Mouse (Mus musculus) kidney, postnatal 36 days (tissue): ENCODE results near the gene Adamts1.

Experiments used
- DNase-seq, 2 experiments: peaks; one replicate each; pipeline ENCODE4 v3.0.0; 2021 to 2022; ENCODE audit warnings: mixed read lengths in 2 of 2

Gene Adamts1

DNA sequence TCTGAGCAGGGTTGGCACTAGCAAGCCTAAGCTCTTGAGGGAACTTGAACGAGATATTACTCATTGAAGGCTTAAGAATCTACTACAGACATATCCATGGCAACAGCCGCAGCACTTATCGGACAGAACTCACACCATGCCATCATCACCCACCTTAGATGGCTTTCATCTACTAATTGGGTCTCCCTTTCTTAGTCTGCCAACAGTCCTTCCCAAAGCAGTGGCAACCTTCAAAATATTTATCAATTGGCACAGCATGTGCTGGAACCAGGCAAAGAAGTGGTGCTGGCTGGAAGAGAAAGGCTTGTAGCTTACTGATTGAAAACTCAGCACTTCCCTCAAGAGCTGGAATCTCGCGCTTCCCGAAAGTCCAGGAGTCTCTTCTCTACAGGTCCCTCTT is 37.7 kb downstream of the Adamts1 start:
- no peak for DNase-seq

DNA sequence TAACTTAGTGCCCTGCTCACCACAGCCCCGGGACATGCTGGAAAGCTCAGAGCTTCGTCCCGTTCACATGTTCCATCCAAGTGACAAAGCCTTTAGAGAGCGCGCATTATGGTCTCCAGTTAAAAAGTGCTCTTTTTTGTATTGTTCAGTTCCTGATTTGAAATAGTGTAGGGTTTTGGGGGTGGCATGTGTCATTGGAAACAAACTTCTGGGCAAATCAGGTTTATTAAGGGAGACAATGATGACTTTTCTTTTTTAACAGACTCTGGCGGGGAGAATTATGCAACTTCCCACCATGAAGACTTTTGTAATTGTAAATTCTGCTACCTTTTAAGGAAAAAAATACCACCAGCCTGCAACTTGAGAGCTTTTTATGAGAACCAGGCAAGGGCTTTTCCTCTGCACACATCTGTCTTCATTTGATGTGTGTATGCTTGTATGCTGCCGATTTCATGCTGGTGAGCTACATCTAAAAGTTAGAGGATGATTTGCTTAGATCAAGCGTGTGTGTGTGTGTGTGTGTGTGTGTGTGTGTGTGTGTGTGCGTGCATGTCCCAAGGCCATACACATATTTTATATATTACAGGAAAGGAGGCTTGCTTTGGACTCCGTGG is 40.8 kb downstream of the Adamts1 start:
- DNase-seq, result no peak

GRCm38 (mm10) chr16:85760961-85761580 is 41.8 kb downstream of the Adamts1 start:
- no peak for DNase-seq

DNA sequence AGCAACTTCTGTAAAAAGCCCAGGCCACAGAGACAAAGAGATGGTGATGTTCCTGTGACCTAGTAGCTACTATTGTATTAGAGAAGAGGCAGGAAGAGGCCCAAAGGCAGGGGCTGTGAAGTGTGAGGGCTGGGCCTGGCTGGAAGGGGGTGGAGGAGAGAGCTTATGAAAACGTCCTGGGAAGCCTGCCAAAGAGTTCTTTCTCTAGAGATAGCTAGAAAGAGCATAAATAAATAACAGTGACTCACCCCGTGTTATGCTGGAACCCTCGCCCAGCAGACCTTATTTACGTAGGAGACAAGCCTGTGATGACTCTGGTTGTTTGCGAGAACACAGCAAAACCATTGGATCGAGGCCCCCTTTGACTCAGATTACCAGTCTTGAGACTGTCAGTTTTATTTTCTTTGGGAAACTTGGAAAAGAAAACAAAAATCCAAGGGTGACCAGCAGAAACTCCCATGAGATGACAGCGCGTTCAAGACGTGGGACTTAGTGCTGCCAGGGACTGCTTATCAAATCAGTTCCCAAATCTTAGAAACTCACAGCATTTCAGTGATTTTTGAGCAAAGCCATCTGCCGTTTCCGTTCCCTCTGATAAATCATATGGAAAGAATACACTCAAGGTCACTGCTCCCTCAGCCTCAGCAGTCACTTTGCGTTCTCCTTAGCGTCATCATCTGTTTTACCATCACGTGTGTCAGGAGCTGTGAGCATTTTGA is 46.7 kb downstream of the Adamts1 start:
- DNase-seq, result peak; percentile 66 to 86

DNA sequence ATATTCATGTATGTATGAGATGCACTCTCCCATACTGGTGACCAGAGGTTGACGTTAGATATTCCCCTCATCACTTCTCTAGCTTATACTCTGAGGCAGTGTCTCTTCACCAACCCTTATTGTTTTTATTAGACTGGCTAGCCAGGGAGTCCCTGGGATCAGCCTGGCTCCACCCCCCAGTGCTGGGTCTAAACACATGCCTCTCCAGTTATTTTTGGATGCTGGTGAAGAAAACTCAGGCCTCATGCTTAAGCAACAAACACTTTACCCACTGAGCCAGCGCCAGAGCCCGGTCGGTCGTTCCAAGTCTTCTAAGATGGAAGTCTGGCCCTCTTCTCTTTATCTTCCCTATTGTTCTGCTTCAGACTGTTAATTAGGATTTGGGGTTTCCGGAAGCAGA is 53.6 kb downstream of the Adamts1 start:
- DNase-seq, result peak in 1 of 2 experiments; percentile 14

GRCm38 (mm10) chr16:85747589-85748360 is 55.1 kb downstream of the Adamts1 start:
- peak; percentile 42 to 66 for DNase-seq

DNA sequence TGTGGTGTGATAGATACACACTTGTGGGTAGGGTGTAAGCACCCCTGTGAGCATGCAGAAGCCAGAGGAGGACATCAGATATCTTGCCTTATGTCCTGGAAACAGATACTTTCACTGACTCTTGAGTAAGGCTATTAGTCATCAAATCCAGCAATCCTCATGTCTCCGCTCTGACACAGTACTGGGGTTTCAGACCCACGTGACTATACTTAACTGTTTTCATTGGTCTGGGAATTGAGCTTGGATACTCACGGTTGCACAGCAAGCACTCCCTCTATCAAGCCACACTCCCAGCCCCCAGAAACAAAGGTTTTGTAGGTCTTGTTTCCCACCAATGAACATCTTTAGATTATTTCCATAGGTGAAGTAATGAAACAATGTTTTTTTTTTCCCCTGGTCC is 56.5 kb downstream of the Adamts1 start:
- DNase-seq, result no peak
